Mouse (Mus musculus) thymus, adult 2 months (tissue): Measurements from ENCODE around the gene Kiss1. TPM values are rescaled to one million over a fixed set of nuclear protein-coding genes. Genes with fewer than 3 reads are reported as not detected.
A peak's percentile ranks its signal among the peaks of the same experiment; 100 is the strongest.

Experiments used
- DNase-seq: peaks from one replicate; pipeline ENCODE4 v3.0.0; 2021
- H3K27ac ChIP-seq: fragments of 200-500 bp; 2 replicates; pipeline ENCODE4 v1.5.1; 2012; ENCODE audit warnings: low read length, control low read depth; ENCODE audit not compliant: control insufficient read depth, insufficient read depth
- H3K27me3 ChIP-seq: fragments of 200-500 bp; 2 replicates; pipeline ENCODE4 v1.6.1; 2012; ENCODE audit warnings: mild to moderate bottlenecking, low read length, moderate library complexity, mixed read lengths; ENCODE audit not compliant: control insufficient read depth, insufficient read depth
- H3K36me3 ChIP-seq: fragments of 200-500 bp; 2 replicates; pipeline ENCODE4 v1.6.1; 2012; ENCODE audit warnings: mild to moderate bottlenecking, low read length, moderate library complexity; ENCODE audit not compliant: control insufficient read depth, insufficient read depth
- H3K4me1 ChIP-seq: fragments of 200-500 bp; replicated peaks from 2 replicates; pipeline ENCODE4 v1.6.1; 2012; ENCODE audit warnings: low read length; ENCODE audit not compliant: control insufficient read depth, insufficient read depth
- H3K4me3 ChIP-seq: fragments of 200-500 bp; 2 replicates; pipeline ENCODE4 v1.5.1; 2012; ENCODE audit warnings: mild to moderate bottlenecking, low read length, control low read depth, moderate library complexity; ENCODE audit not compliant: control insufficient read depth, insufficient read depth
- CTCF ChIP-seq: fragments of 200-500 bp; IDR thresholded peaks from 2 replicates; pipeline ENCODE4 v1.5.1; 2012; ENCODE audit warnings: mild to moderate bottlenecking, control low read depth, low read length, moderate library complexity, borderline replicate concordance; ENCODE audit not compliant: control insufficient read depth, poor library complexity, insufficient read depth; ENCODE audit errors: extremely low read depth
- POLR2A ChIP-seq: fragments of 200-500 bp; IDR thresholded peaks from 2 replicates; pipeline ENCODE4 v1.6.1; 2012; ENCODE audit warnings: mild to moderate bottlenecking, low read length, control low read depth, moderate library complexity; ENCODE audit not compliant: control insufficient read depth, poor library complexity, insufficient read depth; ENCODE audit errors: extremely low read depth
- WGBS: fragments of 180-500 bp; shearing (Covaris S2); methylation state at CpG from one replicate; pipeline ENCODE4 v1.1.7; 2018; 5-methylcytosine and 5-hydroxymethylcytosine counted together
- polyA plus RNA-seq: library from polyadenylated mRNA; depleted of rRNA; stranded (reverse); fragments of >200 nt; gene quantifications from 2 replicates; pipeline ENCODE4 v1.2.3, GENCODE M21; 2012

The Kiss1 gene
- polyA plus RNA-seq, 1 experiment, result not detected

GRCm38 (mm10) chr1:133347226-133347625 is 25.6 kb downstream of the Kiss1 start:
- no peak for DNase-seq
- Histone ChIP-seq H3K27me3 (no peaks in the 10 kb centered on the region), H3K27ac (no peak overlapping the region), H3K4me3 (no peak overlapping the region), H3K4me1 (no peaks in the 10 kb centered on the region; the same call in 1 of the 2 replicates), H3K36me3 (no peaks in the 10 kb centered on the region)
- TF ChIP-seq CTCF (no peak), POLR2A (no peak)
- 91% methylated on average over 3 of the region's 3 CpGs for WGBS

DNA sequence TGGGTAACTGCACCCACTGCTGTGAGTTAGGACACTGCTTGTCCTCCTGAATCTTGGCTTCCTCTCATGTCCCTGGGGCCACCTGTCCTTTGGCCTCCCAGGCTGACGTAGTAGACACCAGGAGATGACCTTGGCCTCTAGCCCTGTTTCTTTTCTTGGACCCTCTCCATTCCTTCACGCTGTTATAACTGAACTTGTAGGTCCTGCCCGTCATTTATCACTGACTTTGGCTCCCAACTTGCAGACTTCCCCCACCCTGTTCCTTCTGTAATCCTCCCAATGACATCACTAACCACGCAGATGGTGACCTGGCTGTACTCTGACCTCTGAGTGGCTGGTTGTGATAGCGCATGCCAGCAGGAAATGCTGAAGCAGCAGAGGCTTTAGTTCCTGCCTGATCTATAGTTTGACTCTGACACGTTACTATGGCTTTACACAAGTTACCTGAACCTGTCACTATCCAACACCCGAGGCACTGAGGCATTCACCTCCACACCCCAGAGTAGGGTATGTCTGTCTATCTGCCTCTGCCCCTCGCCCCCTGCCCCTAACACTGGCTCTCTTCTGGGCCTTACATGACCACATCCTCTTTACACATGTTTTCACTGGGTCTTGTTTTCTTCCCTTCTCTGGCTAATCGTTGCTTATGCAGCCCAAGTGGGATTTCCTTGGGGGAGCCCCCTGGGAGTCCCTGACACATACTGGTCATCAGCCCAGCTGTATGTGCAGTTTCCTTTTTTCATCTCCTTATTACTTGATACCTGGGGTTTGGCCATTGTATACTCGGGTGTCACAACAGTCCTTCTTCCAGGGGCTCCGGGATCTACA is 26.2 kb downstream of the Kiss1 start:
- Histone ChIP-seq H3K27ac (no peak overlapping the region), H3K4me3 (no peak overlapping the region), H3K4me1 (no peaks in the 10 kb centered on the region; the same call in 1 of the 2 replicates), H3K36me3 (no peaks in the 10 kb centered on the region), H3K27me3 (no peaks in the 10 kb centered on the region)
- WGBS, result 52% methylated on average over 11 of the region's 11 CpGs
- no peak for DNase-seq
- TF ChIP-seq POLR2A, result no peak
- TF ChIP-seq CTCF, result no peak

DNA sequence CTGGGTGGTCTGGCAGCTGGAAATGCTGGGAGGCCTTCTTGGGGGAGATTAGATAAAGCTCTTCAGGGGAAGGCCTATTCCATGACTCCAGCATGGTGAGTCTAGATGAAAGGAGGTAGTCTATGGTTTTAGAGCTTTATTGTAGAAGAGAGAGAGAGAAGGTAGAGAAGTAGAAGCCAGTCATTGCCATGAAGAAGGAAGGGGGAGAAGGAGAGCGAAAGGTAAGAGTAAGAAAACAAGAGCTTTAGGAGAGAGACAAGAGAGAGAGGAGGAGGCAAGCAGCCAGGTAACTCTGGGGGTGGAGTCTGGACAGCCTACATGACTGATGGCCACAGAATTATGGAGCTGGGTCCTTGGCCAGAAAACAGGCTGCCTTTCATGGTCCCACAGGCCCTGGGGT is 28.5 kb downstream of the Kiss1 start, which contains the start of gene Ren1:
Gene Ren1, plus strand, starts transcription at position 301 of the 400 bp plus-strand sequence.
- 88% methylated on average over 1 of the region's 1 CpGs for WGBS
- H3K4me1 ChIP-seq, result no peaks in the 10 kb centered on the region; the same call in 1 of the 2 replicates
- DNase-seq, result no peak
- no peak within 1 kb of the TSS for H3K27ac ChIP-seq
- H3K27me3 ChIP-seq, result no peaks in the 10 kb centered on the region
- H3K4me3 ChIP-seq, result no peak within 1 kb of the TSS
- no peak for TF ChIP-seq POLR2A
- TF ChIP-seq CTCF, result no peak
- no peaks in the 10 kb centered on the region for H3K36me3 ChIP-seq

DNA sequence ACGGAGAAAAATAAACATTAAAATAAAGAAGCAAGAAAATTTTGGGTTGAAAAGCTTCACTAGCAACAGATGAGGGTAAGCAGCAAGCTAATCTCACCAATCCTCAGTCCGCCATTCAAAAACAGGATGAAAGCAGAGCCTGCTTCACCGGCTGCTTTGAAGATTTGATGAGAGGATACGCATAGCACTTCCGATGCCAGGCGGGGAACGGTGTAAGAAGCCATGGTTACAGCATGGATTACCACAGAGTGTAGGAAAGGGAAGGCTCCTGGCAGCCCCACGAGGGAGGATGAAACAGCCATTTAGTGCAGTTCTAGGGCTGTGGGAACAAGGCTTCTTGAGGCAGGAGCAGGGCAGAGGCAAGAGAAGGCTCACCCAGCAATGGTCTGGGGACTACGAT is 30.1 kb downstream of the Kiss1 start:
- no peak for TF ChIP-seq POLR2A
- no peak for TF ChIP-seq CTCF
- H3K4me3 ChIP-seq, result no peak overlapping the region
- H3K27me3 ChIP-seq, result no peaks in the 10 kb centered on the region
- no peaks in the 10 kb centered on the region; the same call in 1 of the 2 replicates for H3K4me1 ChIP-seq
- no peak overlapping the region for H3K27ac ChIP-seq
- 55% methylated on average over 9 of the region's 9 CpGs for WGBS
- H3K36me3 ChIP-seq, result no peaks in the 10 kb centered on the region
- no peak for DNase-seq

DNA sequence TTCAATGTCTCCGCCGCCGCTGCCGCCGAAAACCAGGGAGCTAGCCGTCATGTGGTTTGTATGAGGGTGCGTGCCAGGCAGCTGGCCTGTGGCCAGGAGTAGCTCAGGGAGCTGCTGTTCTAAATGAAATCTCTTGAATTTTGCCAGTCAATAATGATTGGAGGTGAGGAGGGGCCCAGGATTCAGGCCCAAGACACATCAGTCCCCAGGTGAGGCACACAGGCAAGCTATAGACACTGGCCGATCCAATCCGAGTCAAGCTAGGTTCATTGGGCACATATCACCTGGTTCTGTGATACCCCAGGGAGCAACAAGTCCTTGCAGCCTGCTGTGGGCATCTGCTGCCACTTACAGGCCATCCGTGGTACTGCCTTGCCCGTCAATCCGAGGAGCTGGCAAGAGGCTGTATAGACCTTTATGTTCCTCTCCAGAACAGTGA is 31.7 kb downstream of the Kiss1 start:
- peak; percentile 80; the same call in 1 of the 2 replicates for TF ChIP-seq CTCF
- no peak for TF ChIP-seq POLR2A
- WGBS, result 52% methylated on average over 12 of the region's 12 CpGs
- Histone ChIP-seq H3K27ac (no peak overlapping the region), H3K4me3 (no peak overlapping the region), H3K4me1 (no peaks in the 10 kb centered on the region; the same call in 1 of the 2 replicates), H3K36me3 (no peaks in the 10 kb centered on the region), H3K27me3 (no peaks in the 10 kb centered on the region)
- DNase-seq, result peak; percentile 76

DNA sequence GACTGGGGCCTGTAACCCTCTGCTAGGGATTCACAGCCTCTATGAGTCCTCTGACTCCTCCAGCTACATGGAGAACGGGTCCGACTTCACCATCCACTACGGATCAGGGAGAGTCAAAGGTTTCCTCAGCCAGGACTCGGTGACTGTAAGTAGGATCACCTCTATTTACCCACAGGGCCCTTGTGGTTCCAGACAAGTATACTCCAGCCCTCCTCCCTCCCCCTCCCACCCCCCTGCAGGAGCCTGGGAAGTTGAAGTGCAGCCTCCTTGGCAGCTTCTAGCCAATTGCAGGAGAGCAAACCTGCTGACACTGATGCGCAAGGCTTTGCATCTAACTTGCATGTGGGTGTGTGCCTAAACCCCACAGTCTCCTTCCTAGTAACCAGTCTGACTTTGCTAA is 33.8 kb downstream of the Kiss1 start:
- DNase-seq, result no peak
- Histone ChIP-seq H3K27me3 (no peaks in the 10 kb centered on the region), H3K27ac (no peak overlapping the region), H3K4me3 (no peak overlapping the region), H3K36me3 (no peaks in the 10 kb centered on the region), H3K4me1 (no peaks in the 10 kb centered on the region; the same call in 1 of the 2 replicates)
- WGBS, result 90% methylated on average over 5 of the region's 5 CpGs
- no peak for TF ChIP-seq CTCF
- TF ChIP-seq POLR2A, result no peak

GRCm38 (mm10) chr1:133355912-133356311 is 34.2 kb downstream of the Kiss1 start:
- H3K4me1 ChIP-seq, result no peaks in the 10 kb centered on the region; the same call in 1 of the 2 replicates
- WGBS, result 84% methylated on average over 15 of the region's 15 CpGs
- no peak overlapping the region for H3K4me3 ChIP-seq
- no peak for DNase-seq
- no peaks in the 10 kb centered on the region for H3K36me3 ChIP-seq
- H3K27me3 ChIP-seq, result no peaks in the 10 kb centered on the region
- no peak overlapping the region for H3K27ac ChIP-seq
- TF ChIP-seq POLR2A (no peak), CTCF (no peak)
